Mouse (Mus musculus): ENCODE data around the gene Nin. TPM values are rescaled to one million over a fixed set of nuclear protein-coding genes. Genes with fewer than 3 reads are reported as not detected.

Nin gene
- total RNA-seq, 2 experiments from 2014 or later: 21.8 to 26.1 TPM

GRCm38 (mm10) chr12:69966071-69966470, 147.4 kb downstream of the Nin start:
- DNase-seq: peak; percentile 34 to 69
- intact Hi-C loops (cut with DNase I): loop anchor here (10.0 kb wide), 1 partner anchor 269 kb away; the partner anchor contains the start of gene Pygl

GRCm38 (mm10) chr12:69965644-69966043, 147.9 kb downstream of the Nin start:
- no peak for DNase-seq
- intact Hi-C loops (cut with DNase I): loop anchor here (10.0 kb wide), 1 partner anchor 269 kb away; the partner anchor contains the start of gene Pygl

GRCm38 (mm10) chr12:69963141-69963540, 150.4 kb downstream of the Nin start:
- no peak for DNase-seq
- intact Hi-C loops (cut with DNase I): loop anchor here (2.0 to 10.0 kb wide), 3 partner anchors 100 to 272 kb away; partner anchors contain the start of gene Pygl

GRCm38 (mm10) chr12:69962468-69962867, 151.0 kb downstream of the Nin start:
- intact Hi-C loops (cut with DNase I): loop anchor here (2.0 to 10.0 kb wide), 3 partner anchors 100 to 272 kb away; partner anchors contain the start of gene Pygl
- peak; percentile 56 to 76 for DNase-seq

Other genes starting within 250 kb of the Nin start
- gene Atl1, start 221.1 kb downstream of the Nin start, total RNA-seq (2021): 1 to 10 TPM; 4.0 to 6.1 TPM
- gene Map4k5, start 220.5 kb downstream of the Nin start, total RNA-seq (2021): 10 to 100 TPM; 28.7 to 30.1 TPM
- 10 to 100 TPM; 30.0 to 31.4 TPM for gene Sav1, start 126.7 kb downstream of the Nin start, total RNA-seq (2021)
- not detected for gene Abhd12b, start 40.4 kb upstream of the Nin start, total RNA-seq (2021)
- 1 to 10 TPM; 5.9 to 8.3 TPM for gene Pygl, start 117.8 kb upstream of the Nin start, total RNA-seq (2021)
- under 1 TPM; 0.38 to 0.39 TPM for gene Trim9, start 233.9 kb upstream of the Nin start, total RNA-seq (2021)

Data from heart, postnatal 14 days (tissue).